Mouse (Mus musculus): Measurements from ENCODE around the gene Dgki.
"Not testable (repeated sequence)": the region's sequence is repeated elsewhere in the genome, so short reads cannot be mapped to it uniquely, and the experiment has no call there.

The Dgki gene

GRCm38 (mm10) chr6:37142991-37143866 is 156.8 kb downstream of the Dgki start:
- DNase-seq = no peak

- no peak for DNase-seq
Observed at GRCm38 (mm10) chr6:37138816-37139215, 161.2 kb downstream of the Dgki start.

- DNase-seq = no peak
Observed at GRCm38 (mm10) chr6:37131257-37131656, 168.7 kb downstream of the Dgki start.

- DNase-seq = no peak
Observed at GRCm38 (mm10) chr6:37120417-37121154, 179.4 kb downstream of the Dgki start.

GRCm38 (mm10) chr6:37119205-37119604 is 180.8 kb downstream of the Dgki start:
- DNase-seq = no peak

GRCm38 (mm10) chr6:37113048-37113447 is 186.9 kb downstream of the Dgki start:
- no peak for DNase-seq

- DNase-seq = not testable (repeated sequence)
Observed at GRCm38 (mm10) chr6:37106236-37106635, 193.7 kb downstream of the Dgki start.

- DNase-seq = no peak
Observed at GRCm38 (mm10) chr6:37100413-37100812, 199.6 kb downstream of the Dgki start.

- peak; percentile 45 for DNase-seq
Observed at GRCm38 (mm10) chr6:37097356-37098155, 202.4 kb downstream of the Dgki start.

GRCm38 (mm10) chr6:37096840-37097305 is 203.1 kb downstream of the Dgki start:
- no peak for DNase-seq

GRCm38 (mm10) chr6:37089148-37090111 is 210.6 kb downstream of the Dgki start:
- DNase-seq = no peak

GRCm38 (mm10) chr6:37082990-37083389 is 217.0 kb downstream of the Dgki start:
- DNase-seq = no peak

GRCm38 (mm10) chr6:37072401-37073016 is 227.5 kb downstream of the Dgki start:
- DNase-seq = no peak

- no peak for DNase-seq
Observed at GRCm38 (mm10) chr6:37069836-37070600, 230.0 kb downstream of the Dgki start.

GRCm38 (mm10) chr6:37068737-37069136 is 231.2 kb downstream of the Dgki start:
- DNase-seq = no peak

GRCm38 (mm10) chr6:37067357-37067756 is 232.6 kb downstream of the Dgki start:
- DNase-seq = no peak

GRCm38 (mm10) chr6:37064214-37064830 is 235.7 kb downstream of the Dgki start:
- no peak for DNase-seq

GRCm38 (mm10) chr6:37063266-37063665 is 236.7 kb downstream of the Dgki start:
- no peak for DNase-seq

GRCm38 (mm10) chr6:37060114-37060513 is 239.9 kb downstream of the Dgki start:
- DNase-seq = no peak

GRCm38 (mm10) chr6:37057957-37058356 is 242.0 kb downstream of the Dgki start:
- DNase-seq = no peak

Measured in thymus, postnatal 25 days (tissue).